Mouse (Mus musculus): Measurements from ENCODE around the gene Egfl7.

- no peak for TF ChIP-seq CTCF (IDR thresholded peaks at IDR 0.05)
- no peak for TF ChIP-seq POLR2A (IDR thresholded peaks at IDR 0.05; ENCODE audit: insufficient read depth, low read depth, low read length)
Observed at GRCm38 (mm10) chr2:26543768-26544167, 36.0 kb upstream of the Egfl7 start.
